Mouse (Mus musculus) 416B (cell line): ENCODE results near the gene Sec14l2.

ENCODE experiments used
- DNase-seq: peaks from one replicate; pipeline ENCODE4 v3.0.0; 2011; ENCODE audit warnings: low read depth

Gene Sec14l2

GRCm38 (mm10) chr11:4098816-4099215 is 24.4 kb downstream of the Sec14l2 start:
- DNase-seq = no peak

DNA sequence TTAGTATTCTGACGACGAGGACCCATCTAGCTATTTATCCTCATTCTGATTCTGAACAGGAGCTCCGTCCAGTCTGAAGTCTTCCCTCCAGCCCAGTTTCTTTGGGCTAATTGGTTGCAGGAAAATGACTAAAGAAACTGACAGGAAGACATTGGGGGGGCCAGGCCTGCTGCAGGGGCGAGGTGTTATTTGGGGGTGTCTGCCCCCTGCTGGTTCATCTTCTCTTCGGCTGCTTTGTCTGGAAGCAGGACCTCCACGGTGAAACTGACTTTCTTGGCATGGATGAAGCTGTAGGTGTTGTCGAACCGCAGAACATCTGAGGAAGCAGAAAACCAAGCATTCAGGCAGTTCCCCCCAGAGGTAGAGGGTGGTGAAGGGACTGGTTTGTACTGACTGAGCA is 25.1 kb downstream of the Sec14l2 start:
- DNase-seq = peak; percentile 76

DNA sequence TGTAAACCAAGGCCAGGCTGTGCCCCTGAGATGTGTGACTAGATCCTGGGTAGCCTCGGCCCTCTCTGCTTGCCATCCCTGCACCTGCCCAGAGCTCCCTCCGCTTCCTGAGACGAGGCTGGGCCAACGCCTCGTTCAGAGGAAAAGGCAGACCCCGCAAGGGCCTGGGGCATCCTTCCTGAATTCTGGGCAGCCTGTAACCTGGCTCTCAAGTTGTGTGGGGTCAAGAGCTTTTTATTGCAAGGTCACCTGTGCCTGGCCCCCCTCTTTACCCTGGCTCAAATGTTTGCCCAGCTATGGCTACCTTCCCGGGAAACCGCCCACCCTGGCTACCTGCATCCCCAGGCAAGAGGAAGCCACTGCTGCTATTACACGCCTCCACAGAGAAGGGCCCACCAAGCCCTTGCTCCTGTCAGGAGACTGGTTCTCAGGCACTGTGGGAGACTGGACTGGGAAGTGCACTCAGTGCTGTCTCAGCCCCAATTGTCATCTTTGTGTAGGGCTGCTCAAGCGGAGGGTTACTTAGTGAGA is 26.1 kb downstream of the Sec14l2 start:
- DNase-seq = peak; percentile 13

GRCm38 (mm10) chr11:4096054-4096984 is 26.9 kb downstream of the Sec14l2 start:
- peak; percentile 99 for DNase-seq

DNA sequence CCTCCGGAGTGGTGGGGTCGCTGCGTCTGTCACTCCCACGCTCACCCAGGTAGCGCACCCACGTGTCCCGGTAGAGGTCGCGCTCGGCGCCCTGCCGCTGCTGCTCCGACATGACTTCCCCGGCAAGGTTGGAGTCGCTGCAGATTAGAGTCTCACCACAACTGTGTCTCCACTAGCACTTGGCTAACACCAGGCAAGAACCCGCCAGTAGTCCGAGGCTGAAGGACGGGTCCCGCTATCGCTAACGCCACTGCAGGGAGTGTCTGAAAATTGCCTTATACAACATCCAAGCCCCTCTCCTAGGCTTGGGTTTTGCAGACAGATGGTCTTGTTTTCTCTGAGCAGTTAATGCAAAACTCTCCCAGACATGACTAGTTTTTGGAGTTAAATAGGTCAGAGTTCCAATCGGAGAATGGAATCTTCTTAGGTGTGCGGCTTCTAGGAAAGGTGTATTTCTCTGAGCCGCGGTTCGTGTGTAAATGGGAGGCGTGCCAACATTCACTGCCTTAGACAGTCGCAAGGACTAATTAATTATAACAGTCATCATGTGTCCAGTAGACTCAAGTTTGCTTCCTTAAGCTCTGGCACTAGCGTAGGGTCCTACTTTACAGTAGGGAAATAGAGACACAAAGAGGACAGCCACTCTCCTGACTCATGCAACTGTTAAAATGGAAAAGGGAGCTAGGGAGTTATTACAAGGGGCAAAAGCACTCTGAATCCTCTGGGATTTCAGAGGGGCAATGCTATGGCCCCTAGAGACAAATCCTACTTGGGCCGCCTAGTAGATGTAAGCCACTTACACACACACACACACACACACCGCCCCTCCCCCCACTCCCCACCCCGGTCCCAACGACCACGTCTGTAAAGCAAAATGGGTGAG is 27.8 kb downstream of the Sec14l2 start, which contains the start of gene Mtfp1:
TSS of gene Mtfp1 (minus strand) at position 275 of the 883 bp plus-strand sequence.
- peak; percentile 84 for DNase-seq

- peak; percentile 90 for DNase-seq
Observed at GRCm38 (mm10) chr11:4094378-4095170, 28.6 kb downstream of the Sec14l2 start.

DNA sequence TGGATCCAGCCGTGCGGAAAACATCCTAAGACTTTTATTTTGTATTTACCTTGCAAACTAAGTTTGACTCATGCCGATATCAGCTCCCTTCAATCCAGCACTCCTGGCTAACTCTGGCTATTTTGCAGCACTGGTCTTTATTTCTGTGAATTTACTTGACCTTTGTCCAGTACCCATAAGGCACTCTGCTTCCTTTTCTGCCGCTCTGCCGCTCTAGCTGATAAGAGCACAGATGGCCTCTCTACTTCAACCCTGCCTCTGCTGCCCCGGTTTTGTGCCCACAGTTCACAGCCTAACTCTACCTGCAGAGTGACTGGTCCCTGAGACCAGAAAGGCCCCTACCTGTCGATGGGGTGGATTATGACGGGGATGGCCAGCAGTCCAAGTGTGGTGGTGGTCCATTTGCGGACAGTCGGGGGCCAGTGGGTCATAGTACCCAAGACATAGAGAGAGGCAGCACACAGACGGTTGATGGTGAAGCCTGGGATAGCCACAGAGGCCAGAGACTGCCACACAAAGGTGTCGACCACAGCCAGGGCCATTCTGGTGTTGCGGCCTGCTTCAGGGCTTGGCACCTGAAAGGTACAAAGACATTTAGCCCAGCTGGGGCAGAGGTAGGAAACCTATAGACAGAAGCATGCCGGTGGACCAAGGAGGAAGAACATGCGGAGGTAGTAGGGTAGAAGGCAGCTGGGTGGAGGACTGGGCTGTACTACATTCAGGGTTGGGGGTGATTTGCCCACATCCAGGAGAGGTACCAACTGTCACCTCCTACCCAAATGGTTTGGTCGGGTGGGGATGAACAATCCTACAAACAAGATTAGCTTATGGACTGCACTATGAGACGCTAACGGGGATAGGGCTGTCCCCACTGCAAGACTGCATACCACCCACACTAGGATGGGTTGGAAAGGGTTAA is 29.5 kb downstream of the Sec14l2 start:
- no peak for DNase-seq

- no peak for DNase-seq
Observed at GRCm38 (mm10) chr11:4087267-4087666, 35.9 kb downstream of the Sec14l2 start.

DNA sequence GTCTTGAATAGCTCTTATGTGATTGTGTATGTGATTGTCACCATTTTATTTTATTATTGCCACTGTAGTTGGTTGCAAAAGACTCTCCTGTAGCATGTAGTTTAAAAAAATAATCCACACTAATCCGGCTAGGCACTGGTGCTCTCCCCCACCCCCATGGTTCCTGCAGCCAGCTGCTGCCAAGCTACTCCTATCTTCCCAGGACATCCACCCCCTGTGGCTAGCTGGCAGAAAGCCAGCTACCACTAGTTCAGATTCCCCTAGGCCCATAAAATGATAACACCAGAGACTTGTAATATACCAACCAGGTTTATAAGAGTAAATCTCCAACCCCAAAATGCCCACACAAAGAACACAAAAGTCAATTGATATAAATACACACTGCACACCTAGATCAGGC is 37.0 kb downstream of the Sec14l2 start:
- peak; percentile 58 for DNase-seq

- peak; percentile 86 for DNase-seq
Observed at GRCm38 (mm10) chr11:4083316-4084078, 39.7 kb downstream of the Sec14l2 start.

DNA sequence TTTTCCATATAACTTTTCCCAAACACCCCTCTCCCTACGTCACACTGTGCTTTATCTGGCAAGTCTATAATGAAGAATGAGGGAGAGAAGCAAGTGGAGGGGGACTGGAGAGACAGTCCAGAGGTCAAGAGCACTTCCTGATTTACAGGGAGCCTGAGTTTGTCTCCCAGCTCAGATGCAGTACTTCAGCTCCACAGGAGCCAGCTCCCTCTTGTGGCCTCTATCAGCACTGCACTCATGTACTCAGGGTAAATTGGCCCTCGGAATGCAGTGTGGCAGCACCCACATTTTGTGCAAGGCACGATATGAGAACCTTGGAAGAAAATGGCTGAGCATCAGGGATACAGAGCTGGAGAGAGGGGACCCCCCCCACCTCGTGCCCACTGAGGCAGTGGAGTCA is 43.0 kb downstream of the Sec14l2 start:
- peak; percentile 81 for DNase-seq

- no peak for DNase-seq
Observed at GRCm38 (mm10) chr11:4078267-4078933, 44.8 kb downstream of the Sec14l2 start.

GRCm38 (mm10) chr11:4076633-4077032 is 46.6 kb downstream of the Sec14l2 start:
- peak; percentile 61 for DNase-seq

DNA sequence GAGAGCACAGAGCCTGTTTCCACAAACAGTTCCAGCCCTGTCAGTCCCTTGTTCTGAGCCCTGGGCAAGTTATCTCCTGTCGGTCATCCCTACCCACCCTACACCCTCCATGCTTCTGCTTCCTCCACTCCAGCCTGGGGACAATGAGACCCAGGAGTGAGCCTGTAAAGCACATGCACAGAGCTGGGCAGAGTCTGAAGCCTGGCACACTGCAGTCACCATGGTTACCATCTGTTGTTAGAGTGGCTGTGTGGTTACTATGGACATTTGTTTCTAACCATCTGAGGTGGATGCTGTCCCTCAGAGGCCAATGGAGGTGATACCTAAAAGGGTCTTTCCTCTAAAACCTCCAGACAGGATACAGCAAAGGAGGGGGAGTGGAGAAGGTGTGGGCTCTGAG is 53.6 kb downstream of the Sec14l2 start:
- DNase-seq = no peak

DNA sequence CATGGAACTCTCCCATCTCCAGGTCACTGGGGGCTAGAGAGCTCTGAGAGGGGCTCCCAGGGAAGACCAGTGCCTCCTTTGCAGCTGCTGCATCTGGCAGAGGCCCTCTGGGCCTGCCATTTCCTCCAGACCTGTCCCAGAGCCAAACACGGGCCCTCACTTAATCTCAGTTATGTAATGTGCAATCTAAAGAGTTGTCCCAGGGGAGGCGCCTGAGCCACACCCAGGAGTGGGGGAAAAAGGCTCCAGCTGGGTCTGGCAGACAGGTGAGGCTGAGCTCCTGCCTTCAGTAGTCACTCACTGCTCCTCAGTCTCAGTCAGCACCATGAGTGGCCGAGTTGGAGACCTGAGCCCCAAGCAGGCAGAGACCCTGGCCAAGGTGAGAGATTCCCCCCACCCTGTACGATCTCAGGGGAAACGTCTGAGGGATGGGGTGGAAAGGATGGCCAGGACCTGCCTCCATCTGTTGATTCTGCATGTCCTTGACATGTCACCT is 58.5 kb downstream of the Sec14l2 start, which contains the start of gene Sec14l3:
TSS of gene Sec14l3 (plus strand) at position 215 of the 496 bp plus-strand sequence.
- no peak for DNase-seq

- DNase-seq = no peak
Observed at GRCm38 (mm10) chr11:4062981-4063380, 60.2 kb downstream of the Sec14l2 start.

DNA sequence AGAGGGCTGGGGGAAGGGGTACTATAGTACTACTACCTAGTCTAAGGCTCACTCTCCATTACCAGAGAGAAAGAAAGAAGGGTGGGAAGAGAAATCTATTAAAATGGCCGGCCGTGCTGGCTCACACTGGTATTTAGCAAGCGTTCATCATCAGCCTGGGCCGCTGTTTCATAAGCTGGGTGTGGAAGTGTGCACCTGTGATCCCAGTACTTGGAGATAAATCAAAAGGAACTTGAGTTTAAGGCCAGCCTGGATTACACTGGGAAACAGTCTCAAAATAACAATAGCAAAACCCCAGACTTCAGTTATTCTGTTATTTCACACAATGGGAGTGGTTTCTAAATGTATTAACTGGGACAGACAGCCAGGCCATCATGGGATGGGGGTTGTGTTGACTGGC is 60.7 kb downstream of the Sec14l2 start:
- no peak for DNase-seq

DNA sequence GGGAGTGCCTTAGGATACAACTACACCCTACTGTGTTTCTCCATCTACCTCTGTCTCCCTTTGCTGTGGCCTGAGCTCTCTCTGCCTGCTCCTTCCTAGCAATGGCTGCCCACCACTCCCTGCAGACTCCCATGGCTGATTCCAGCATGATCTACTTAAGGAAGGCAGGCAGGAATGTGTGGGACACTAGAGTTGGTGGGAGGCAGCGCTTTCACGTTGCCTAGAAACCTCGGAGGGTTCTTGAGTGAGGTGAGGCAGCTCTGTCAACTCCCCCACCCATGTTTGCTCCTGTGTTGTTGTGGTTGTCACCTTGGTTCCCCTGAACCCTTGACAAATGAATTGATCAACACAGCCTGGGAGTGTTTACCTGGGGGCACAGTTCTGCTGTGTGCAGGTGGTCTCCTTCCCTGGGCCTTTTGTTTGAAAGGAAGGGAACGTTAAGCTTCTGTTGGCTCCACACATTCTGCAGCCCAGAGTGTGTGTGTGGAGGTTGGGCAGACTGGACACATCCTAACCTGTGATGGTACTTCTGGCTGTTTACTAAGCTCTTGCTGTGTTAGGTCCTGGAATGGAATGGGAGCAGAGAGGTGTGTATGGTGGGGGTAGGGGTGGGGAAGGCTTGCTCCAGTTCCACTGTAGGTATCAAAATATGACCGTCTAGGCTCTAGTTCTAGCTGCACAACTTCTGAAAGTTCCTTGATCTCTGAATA is 62.2 kb downstream of the Sec14l2 start:
- DNase-seq = no peak
